Mouse (Mus musculus) CD4-positive, CD25-positive, alpha-beta regulatory T cell (primary cell): ENCODE data around the gene AA792892. TPM values are rescaled to one million over a fixed set of nuclear protein-coding genes. Genes with fewer than 3 reads are reported as not detected.

ENCODE experiments used
- polyA plus RNA-seq: library from polyadenylated mRNA; unstranded; fragments of 100-300 nt; shearing (Covaris generic); gene quantifications from one replicate; pipeline ENCODE4 v1.2.1, GENCODE M21; 2017

AA792892 gene
- polyA plus RNA-seq: not detected

DNA sequence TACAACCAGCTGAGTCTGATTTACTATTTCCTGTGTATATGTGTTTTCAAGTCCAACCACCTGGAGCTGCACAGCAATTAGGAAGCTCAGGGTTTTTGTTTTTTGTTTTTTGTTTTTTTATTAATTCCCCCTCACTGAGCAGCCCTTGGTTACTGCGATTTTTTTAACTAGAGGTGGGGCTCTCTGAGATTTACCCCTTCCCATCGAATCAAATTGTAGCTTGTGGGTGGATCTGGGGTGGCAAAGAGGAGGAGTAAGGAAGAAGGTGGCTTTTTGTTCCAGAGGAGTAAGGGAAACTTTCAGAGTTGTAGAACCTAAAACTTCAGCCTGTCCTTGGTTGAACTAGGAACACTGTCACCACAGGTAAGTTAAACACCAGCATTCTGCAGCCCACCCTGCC is at the start of gene AA792892:
Gene AA792892 (plus strand): TSS at position 301 of the 400 bp plus-strand sequence.

DNA sequence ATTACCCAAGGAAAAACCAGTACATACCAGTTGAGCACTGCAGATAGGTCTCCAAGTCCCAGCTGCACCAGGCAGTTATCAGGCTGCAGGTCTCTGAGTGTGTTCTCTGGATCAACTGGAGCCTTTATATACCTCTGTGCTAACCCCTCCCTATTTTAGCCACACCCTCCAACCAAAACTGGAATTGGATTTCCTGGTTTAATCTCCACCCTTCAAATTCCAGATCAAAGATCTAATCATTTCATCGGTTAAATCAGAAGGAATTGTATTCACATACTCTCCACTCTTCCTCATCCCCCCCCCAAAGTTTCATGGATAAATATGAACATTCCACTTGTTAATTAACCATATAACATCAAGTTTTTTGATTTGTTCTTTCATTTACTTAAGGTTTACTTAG is 32.9 kb upstream of the AA792892 start, which contains the start of gene A430089I19Rik:
Gene A430089I19Rik (minus strand): TSS at position 101 of the 400 bp plus-strand sequence.

DNA sequence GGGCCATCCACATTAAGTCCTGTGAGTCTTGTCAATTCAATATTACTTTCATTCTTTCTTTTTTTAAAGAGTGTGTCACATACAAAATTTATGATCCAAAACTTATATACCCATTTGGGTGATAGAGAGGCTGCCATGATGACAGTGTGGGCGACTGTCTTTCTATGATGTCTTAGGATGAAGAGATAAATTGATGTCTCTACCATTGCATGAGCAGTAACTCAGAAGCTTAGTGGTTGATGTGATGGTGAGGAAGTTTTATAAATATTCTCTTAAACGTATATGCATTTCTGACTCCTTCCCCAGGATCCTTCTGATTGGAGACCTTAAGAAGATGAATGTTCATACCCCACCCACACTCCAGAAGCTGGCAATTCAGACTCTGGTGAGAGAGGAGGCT is 25.4 kb upstream of the AA792892 start, which contains the start of gene Gm6502:
Gene Gm6502 (plus strand): TSS at position 301 of the 400 bp plus-strand sequence.

Other genes starting within 250 kb of the AA792892 start
- gene Gm3106, start 121.7 kb upstream of the AA792892 start, polyA plus RNA-seq: 0.12 TPM
- not detected for gene A430089I19Rik, start 33.0 kb upstream of the AA792892 start, polyA plus RNA-seq
- 0.16 TPM for gene Gm6502, start 25.3 kb upstream of the AA792892 start, polyA plus RNA-seq
- not detected for gene Gm7682, start 106.0 kb downstream of the AA792892 start, polyA plus RNA-seq
- gene Gm3139, start 186.5 kb downstream of the AA792892 start, polyA plus RNA-seq: not detected